Mouse (Mus musculus) heart, embryonic 14.5 days (tissue): ENCODE results near the gene Ipo13. TPM values are rescaled to one million over a fixed set of nuclear protein-coding genes. Genes with fewer than 3 reads are reported as not detected.

ENCODE experiments used
- ATAC-seq: fragments of 200-750 bp; cut with Nextera tagmentation; 2 replicates; pipeline ENCODE4 v1.8.0; 2017; ENCODE audit warnings: low read depth, moderate TSS enrichment; ENCODE audit not compliant: insufficient number of reproducible peaks, insufficient read depth, low FRiP score
- H3K27ac ChIP-seq, 2 experiments: fragments of 200-500 bp in 1 of 2; fragments of 300-500 bp in 1 of 2; sonication (generic) in 1 of 2; replicated peaks in 1 of 2; 2 replicates each; pipeline ENCODE4 v1.5.1; 2012 to 2014; ENCODE audit warnings: low read depth in 2 of 2, low read length in 2 of 2, control low read depth in 1 of 2, mild to moderate bottlenecking in 1 of 2, mixed read lengths in 1 of 2; ENCODE audit not compliant: control insufficient read depth in 1 of 2, insufficient read depth in 1 of 2
- H3K27me3 ChIP-seq: fragments of 300-500 bp; sonication (generic); 2 replicates; pipeline ENCODE4 v1.6.1; 2014; ENCODE audit warnings: mild to moderate bottlenecking, low read length, control low read depth; ENCODE audit not compliant: control insufficient read depth, insufficient read depth
- H3K36me3 ChIP-seq: fragments of 300-500 bp; sonication (generic); 2 replicates; pipeline ENCODE4 v1.6.1; 2014; ENCODE audit warnings: mild to moderate bottlenecking, control low read depth, low read length, mixed read lengths; ENCODE audit not compliant: control insufficient read depth, insufficient read depth
- H3K4me1 ChIP-seq, 2 experiments: fragments of 200-500 bp in 1 of 2; fragments of 300-500 bp in 1 of 2; sonication (generic) in 1 of 2; 2 replicates each; pipeline ENCODE4 v1.6.1; 2012 to 2014; ENCODE audit warnings: low read length in 2 of 2, control low read depth in 1 of 2, mixed read lengths in 1 of 2; ENCODE audit not compliant: control insufficient read depth in 2 of 2, insufficient read depth in 2 of 2
- H3K4me2 ChIP-seq: fragments of 300-500 bp; sonication (generic); 2 replicates; pipeline ENCODE4 v1.6.1; 2014; ENCODE audit warnings: mild to moderate bottlenecking, low read length
- H3K4me3 ChIP-seq, 2 experiments: fragments of 200-500 bp in 1 of 2; fragments of 300-500 bp in 1 of 2; sonication (generic) in 1 of 2; 2 replicates each; pipeline ENCODE4 v1.5.1; 2012 to 2014; ENCODE audit warnings: low read length in 2 of 2, mild to moderate bottlenecking in 2 of 2, control low read depth in 1 of 2, low read depth in 1 of 2, moderate library complexity in 1 of 2; ENCODE audit not compliant: control insufficient read depth in 1 of 2, insufficient read depth in 1 of 2
- H3K9ac ChIP-seq: fragments of 300-500 bp; sonication (generic); 2 replicates; pipeline ENCODE4 v1.6.1; 2014; ENCODE audit warnings: mild to moderate bottlenecking, low read length
- H3K9me3 ChIP-seq: fragments of 300-500 bp; sonication (generic); 2 replicates; pipeline ENCODE4 v1.6.1; 2016; ENCODE audit warnings: low read length, control low read depth; ENCODE audit not compliant: control insufficient read depth
- WGBS: fragments of 180-500 bp; shearing (Covaris S2); extraction: QIAGEN DNeasy Blood & Tissue Kit; methylation state at CpG from one replicate; pipeline ENCODE4 v1.1.7; 2014; 5-methylcytosine and 5-hydroxymethylcytosine counted together
- polyA plus RNA-seq: library from polyadenylated mRNA; unstranded; fragments of >200 nt; fragmentation: Nextera tagmentation; extraction: Ambion mirVana; gene quantifications from 2 replicates; pipeline ENCODE4 v1.2.1, GENCODE M21; 2014

Ipo13 gene
- polyA plus RNA-seq, 1 experiment from 2014 or later = 36.4 TPM

DNA sequence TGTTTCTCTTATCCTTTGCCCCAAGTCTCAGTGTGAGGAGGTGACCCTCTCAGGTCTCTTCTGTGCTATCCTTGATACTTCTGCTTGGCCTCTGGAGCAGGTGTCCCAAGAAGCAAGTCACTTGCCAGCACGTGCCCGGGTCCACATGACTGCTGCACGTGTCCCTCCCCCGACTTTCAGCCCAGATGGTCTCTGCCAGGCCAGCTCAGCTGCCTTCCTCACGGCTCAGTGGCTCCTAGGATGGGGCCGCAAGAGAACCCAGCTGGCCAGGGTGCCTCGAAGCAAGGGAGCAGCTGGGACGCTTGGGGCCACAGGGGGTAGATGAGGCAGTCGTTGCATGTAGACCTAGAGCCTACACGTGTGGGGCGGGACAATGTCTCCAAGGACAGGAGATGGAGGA, 69.5 kb downstream of the Ipo13 start:
- Histone ChIP-seq H3K36me3 (no peaks in the 10 kb centered on the region), H3K4me1 (peaks cover 7 to 8% of the 10 kb centered on the region in 2 experiments; a peak in 2 of 4 replicates), H3K27me3 (no peaks in the 10 kb centered on the region), H3K9ac (no peak overlapping the region), H3K4me2 (no peak overlapping the region), H3K4me3 (no peak overlapping the region), H3K9me3 (no peaks in the 10 kb centered on the region), H3K27ac (no peak overlapping the region)
- ATAC-seq = no peak
- WGBS = 80% methylated on average over 11 of the region's 11 CpGs

Other genes with a start within 250 kb of the Ipo13 start
- gene Dmap1, start 232.7 kb downstream of the Ipo13 start, polyA plus RNA-seq = 46.4 and 49.5 TPM in 2 replicates
- not detected in 2 replicates for gene Gm12845, start 190.6 kb downstream of the Ipo13 start, polyA plus RNA-seq
- not detected in 2 replicates for gene Klf17, start 149.4 kb downstream of the Ipo13 start, polyA plus RNA-seq
- gene Slc6a9, start 80.5 kb downstream of the Ipo13 start, polyA plus RNA-seq = 3.6 and 5.9 TPM in 2 replicates
- gene Ccdc24, start 42.4 kb downstream of the Ipo13 start, polyA plus RNA-seq = 0.49 and 0.70 TPM in 2 replicates
- gene B4galt2, start 31.5 kb downstream of the Ipo13 start, polyA plus RNA-seq = 13.8 and 18.2 TPM in 2 replicates
- gene Atp6v0b, start 27.7 kb downstream of the Ipo13 start, polyA plus RNA-seq = 222 and 250 TPM in 2 replicates
- 10.4 and 10.6 TPM in 2 replicates for gene Dph2, start 23.0 kb downstream of the Ipo13 start, polyA plus RNA-seq
- 0.81 and 0.85 TPM in 2 replicates for gene Artn, start 14.8 kb upstream of the Ipo13 start, polyA plus RNA-seq
- 4.4 and 6.2 TPM in 2 replicates for gene St3gal3, start 219.9 kb upstream of the Ipo13 start, polyA plus RNA-seq